Mouse (Mus musculus) left cerebral cortex, postnatal 10 days (tissue): Measurements from ENCODE around the gene Spata13. TPM values are rescaled to one million over a fixed set of nuclear protein-coding genes. Genes with fewer than 3 reads are reported as not detected.

Experiments
- DNase-seq, 2 experiments: peaks; one replicate each; pipeline ENCODE4 v3.0.0; 2021 to 2022; ENCODE audit warnings: low spot score in 2 of 2, mixed read lengths in 1 of 2; ENCODE audit errors: extremely low spot score in 1 of 2
- intact Hi-C: fragments of 180-260 bp; cut with DNase I; formaldehyde crosslinking; loops from one replicate; pipeline ENCODE4 v1.15.1; 2025
- total RNA-seq, 2 experiments: library from RNA; stranded (reverse); gene quantifications; 2 replicates each; pipeline ENCODE4 v1.2.3; 2021

The Spata13 gene
- total RNA-seq, 2 experiments from 2014 or later, result 15.8 to 18.9 TPM

DNA sequence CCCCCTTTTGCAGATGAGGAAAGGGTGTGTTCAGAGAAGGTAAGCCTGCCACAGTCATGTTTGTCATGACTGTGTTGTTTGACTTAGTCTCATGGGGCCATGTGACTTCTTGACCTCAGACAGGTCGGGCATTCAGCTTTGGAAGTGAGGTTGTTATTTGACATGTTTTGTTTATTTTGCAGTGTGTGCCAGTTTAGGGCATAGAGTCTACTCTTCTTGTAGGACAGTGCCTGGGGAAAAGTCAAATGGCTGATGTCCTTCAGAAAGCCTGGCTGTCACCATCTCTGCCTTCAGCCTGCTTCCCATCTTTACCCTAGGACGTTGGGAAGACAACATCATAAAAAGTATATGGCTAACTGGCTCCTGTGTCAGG lies 2.8 kb downstream of the Spata13 start:
- no peak for DNase-seq
- intact Hi-C loops, result loop anchor here (5.0 kb wide), 1 partner anchor 46 kb away; no protein-coding TSS in a partner anchor

DNA sequence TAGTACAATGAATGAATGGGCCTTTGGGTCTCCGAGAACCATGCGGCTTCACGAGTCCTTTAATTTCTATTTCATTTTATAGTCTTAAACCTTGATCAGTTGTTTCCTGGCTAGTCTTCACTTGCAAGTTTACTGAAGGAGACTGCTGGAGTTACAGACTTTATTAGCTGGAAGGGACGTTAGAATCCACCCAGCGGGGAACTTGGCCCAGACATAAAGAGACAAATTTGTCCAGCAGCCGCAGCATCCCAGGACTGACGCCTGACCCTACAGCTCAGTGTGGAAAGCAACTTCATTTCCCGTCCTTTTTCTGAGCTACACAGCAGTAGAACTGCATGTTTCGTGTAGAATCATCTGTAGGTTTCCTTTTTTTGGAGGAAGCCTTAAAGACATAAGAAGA lies 3.2 kb downstream of the Spata13 start:
- DNase-seq, result no peak
- intact Hi-C loops, result loop anchor here (5.0 kb wide), 1 partner anchor 45 kb away; no protein-coding TSS in a partner anchor

DNA sequence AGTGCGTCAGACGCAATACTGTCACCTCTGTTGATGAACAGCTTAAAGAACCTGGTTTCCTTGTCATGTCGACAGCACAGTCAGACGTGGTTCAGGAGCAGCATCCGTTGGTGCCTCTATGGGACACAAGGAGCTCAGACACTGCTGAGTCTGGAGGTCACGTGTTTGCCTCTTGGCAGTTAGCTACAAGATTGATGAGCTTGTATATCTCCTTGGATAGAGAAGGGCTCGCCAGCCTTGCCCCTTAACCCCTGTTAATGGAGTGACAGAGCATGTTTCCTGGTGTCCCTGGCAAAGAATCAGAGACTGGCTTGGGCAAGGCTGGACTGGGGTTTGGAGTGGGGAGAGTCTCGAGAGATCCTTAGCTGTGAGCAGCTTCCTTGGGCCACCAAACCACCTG lies 4.4 kb downstream of the Spata13 start:
- no peak for DNase-seq
- intact Hi-C loops, result loop anchor here (5.0 kb wide), 1 partner anchor 44 kb away; no protein-coding TSS in a partner anchor

DNA sequence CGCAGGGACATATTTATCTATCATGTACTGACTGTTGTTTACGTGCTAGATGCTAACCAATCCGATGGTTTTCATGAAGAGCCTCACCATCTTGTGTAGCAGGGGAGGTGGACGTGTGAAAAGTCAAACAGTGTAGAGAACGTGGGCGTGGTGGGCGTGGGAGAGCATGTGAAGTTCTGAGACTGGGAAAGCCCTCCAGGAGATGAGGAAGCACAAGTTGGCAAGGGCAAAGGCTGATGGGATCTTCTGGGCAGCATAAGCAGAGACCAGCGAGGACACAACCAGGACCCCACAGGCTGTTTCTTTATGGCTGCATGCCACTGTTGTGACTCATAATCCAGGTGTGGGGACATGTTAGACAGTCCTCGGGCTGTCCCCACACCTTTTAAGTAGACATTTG lies 5.4 kb downstream of the Spata13 start:
- DNase-seq, result no peak
- intact Hi-C loops, result loop anchor here (5.0 kb wide), 1 partner anchor 43 kb away; no protein-coding TSS in a partner anchor

DNA sequence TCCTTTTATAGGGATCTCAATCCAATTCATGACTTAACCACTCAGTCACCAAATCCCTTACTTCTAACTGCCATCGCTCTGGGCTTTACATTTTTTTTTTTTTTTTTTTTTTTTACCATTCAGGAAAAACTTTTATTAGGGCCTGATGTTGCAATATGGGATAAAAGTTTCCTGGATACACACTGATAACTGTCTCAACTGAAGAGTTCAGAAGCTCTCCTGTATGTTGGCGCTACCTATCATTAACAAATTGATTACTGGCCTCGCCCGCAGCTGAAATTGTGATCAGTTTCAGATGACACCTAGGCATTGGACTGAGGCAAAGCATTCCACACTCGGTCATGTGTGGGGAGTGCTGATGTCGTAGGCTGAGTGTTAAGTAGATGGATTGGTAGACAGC lies 7.3 kb downstream of the Spata13 start:
- intact Hi-C loops, result no loop called here
- DNase-seq, result no peak

DNA sequence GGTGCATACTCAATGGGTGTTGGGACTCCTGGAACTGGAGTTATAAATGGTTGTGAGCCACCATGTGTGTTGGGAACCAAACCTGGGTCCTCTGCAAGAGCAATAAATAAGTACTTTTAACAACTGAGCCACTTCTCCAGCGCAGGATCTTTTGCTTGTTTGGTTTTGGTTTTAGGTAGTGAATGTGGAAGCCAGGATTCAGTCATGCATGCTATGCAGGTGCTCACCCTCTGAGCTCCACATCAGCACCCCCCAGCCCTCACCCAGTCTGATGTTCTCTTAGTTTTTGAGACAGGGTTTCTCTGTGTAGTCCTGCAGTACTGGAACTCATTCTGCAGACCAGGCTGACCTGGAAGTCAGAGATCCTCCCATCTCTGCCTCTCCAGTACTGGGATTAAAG lies 8.3 kb downstream of the Spata13 start:
- no peak for DNase-seq
- intact Hi-C loops, result no loop called here

DNA sequence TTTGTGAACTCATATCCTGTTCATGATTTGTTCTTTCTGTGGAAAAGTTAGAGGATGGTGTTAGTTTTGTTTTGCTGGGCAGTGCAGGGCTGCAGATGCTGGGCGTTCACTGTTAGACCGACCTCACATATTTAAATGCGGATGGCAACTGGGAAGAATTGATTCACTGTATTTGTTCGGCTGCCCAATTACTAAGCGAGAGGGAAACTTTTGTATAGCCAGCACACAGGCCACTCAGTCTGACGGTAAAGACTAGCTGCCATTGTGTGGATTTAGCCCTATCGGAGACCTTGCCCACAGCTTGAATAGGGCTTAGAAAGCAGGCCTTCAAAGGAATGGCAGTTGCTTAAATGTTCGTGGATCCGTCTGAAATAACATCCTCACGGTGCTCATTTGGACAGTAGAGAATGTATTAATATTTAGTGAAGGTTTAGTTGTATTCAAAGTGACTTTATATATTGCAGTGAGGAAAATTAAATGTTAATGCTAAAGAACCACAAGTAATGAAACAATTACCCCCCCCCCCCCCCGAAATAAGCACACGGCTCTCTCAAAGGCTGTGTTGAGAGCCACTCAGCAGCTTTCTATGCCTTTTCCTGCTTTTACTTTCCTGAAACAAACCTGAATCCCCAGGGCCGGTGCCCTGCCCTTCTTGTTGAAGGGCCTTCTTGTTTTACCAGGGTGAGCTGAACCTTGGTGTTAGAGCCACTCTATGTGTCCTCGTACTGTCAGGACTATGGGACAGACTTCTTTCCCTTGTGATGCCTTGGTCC lies 9.5 kb downstream of the Spata13 start:
- DNase-seq, result no peak
- intact Hi-C loops, result no loop called here

DNA sequence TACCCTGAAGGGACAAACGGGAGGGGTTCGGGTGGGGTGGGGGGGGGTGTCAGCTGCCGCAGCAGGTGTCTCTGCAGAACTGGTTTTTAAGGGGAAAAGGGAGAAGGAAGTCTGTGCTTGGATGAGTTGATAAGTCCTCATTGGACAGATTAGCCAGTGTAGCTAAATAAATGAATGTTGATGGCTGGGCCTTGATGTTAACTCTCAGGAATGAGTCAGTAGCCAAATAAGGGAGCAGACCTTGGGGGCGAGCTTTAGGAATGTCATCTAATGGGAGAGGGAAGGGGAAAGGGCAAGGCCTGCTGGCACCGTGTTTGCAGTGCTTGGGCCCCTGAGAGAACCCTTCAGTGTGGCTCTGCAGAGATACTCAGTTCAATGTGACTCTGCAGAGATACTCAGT lies 12.6 kb downstream of the Spata13 start:
- no peak for DNase-seq

DNA sequence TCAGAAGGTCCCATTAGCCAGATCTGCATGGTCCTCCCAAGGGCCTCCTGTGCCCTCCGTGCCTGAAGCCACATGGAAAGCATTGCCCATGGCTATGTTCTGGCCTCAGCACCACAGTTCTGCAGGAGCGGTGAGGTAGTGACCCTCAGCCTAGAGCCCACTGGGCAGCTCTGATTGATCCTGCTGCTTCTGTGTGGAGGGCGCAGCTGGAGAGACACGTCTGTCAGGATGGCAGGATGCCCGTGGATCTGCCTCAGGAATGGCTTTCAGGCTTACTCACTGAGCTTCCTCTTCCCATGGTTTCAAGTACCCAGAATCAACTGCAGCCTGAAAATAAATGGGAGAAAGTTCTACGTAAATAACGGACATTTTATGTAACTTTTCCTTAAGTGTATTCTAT lies 14.1 kb downstream of the Spata13 start:
- intact Hi-C loops, result no loop called here
- DNase-seq, result no peak

More for the DNA sequence above, 12.6 kb downstream of the Spata13 start:
- intact Hi-C loops, result no loop called here

DNA sequence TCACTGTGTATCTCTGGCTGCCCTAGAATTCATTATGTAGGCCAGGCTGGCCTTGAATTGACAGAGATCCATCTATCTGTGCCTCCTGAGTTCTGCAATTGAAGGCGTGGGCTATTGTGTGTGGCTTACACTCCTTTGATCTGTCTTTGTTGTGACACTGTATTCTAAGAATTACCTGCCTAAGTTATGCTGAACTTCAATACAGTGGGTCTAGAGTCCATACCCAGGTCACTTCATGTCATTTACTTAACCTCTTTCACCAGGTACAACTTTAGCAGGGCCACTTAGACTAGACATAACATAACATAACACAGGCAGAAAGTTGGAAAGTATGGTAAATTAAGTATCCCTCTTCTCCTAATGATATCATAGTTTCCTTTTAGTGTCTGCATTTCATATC lies 15.2 kb downstream of the Spata13 start:
- intact Hi-C loops, result no loop called here
- no peak for DNase-seq

DNA sequence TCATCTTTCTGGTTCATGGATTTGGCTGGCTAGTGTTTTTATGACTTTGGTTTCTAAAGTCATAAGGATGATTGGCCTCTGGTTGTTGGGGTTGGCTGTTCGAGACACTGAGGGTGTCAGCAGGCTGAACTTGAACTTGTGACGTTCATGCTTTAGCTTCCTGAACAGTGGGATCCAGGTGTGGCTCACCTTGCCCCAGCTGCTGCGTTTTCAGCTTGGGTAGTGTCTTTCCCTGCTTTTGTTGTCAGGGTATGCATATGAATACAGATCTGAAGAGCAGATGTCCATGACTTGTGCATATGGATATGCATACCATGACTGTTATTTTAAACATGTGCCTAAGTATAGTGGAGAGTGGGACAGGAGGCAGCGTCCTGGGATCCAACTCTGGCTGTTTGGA lies 19.4 kb downstream of the Spata13 start:
- no peak for DNase-seq
- intact Hi-C loops, result no loop called here

DNA sequence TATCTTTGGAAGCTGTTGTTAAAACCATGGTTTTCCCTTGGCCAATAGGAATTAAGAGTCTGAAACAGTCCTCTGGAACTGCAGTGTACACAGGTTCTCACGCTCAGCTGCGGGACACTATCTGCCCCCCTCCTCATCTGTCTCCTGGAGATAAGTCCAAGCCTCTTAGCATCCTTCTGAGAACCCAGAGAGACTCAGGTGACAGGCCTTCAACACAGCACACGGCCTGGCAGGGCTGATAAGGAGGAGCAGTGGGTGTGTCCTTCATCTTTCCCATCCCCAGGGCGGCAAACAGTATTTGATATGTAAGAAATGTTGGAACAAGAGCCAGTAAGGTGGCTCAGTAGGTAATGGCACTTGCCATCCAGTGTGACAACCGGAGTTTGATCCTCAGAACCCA lies 20.2 kb downstream of the Spata13 start:
- intact Hi-C loops, result no loop called here
- DNase-seq, result no peak

DNA sequence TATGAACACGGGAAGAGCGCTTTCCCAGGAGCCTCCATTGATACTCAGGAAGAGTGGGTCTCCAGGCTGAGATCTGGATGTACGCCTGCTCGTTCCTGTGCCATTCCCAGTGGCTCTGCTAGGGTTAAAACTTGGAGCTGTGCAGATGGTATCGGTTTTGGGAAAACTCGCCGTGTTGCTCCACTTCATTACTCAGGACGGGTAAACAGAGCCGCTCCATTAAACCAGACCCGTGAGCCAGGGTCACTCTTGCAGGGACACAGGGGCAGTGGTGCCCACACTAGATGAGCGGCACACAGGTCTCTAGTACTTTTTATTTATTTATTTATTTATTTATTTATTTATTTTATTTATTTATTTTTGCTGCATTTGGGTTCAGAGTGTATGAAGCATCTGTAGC lies 20.9 kb downstream of the Spata13 start:
- intact Hi-C loops, result no loop called here
- no peak for DNase-seq

DNA sequence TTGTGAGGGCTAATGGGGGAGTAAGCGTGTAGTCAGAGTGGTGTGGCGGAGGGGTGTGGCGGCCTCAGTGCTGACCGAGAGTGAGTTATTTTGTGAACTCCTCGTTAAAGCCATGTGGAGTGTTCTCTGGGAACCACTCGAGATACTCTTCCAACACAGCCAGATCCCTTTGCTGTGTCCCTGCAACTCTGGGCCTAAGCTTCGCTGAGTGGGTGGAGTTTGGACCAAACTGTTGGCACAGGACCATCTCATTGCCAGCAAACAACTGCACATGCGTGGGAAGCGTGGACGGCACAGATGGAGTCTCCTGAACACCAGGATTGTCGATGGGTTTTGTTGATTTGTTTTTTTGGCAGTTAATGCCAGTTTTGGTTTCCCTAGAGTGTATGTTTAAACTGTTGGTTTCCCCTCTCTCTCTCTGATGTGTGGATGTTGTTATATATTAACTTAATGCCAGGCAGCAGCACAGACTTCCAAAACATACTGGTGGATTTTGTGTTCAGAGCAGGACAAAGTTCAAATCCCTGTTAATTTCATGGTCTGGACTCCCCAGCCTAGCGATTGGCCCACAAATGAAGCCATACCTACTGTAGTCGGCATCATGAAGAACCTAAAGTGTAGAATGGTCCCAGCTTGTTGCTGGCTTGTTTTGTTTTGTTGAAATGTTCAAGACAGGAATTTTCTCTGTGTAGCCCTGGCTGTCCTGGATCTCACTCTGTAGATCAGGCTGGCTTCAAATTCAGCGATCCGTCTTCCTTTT lies 22.3 kb downstream of the Spata13 start:
- intact Hi-C loops, result no loop called here
- peak; percentile 58 to 75 for DNase-seq

DNA sequence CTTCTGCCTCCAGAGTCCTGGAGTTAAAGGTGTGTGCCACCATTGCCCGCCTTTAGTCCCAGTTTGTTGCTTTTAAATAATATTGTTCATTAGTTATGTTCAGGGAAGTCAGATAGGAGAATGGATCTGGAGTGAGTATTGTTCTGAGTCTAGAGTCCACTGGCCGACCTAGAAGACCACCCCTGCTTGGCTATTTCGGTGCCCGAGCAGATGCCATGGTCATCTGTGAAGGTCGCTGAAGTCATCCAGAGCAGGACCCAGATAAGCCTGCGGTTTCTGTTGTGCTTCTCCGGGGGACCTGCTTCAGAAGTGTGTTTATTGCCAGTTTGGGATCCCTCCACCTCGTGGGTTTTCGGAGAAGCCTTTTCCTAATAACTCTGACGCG lies 22.9 kb downstream of the Spata13 start:
- intact Hi-C loops, result no loop called here

DNA sequence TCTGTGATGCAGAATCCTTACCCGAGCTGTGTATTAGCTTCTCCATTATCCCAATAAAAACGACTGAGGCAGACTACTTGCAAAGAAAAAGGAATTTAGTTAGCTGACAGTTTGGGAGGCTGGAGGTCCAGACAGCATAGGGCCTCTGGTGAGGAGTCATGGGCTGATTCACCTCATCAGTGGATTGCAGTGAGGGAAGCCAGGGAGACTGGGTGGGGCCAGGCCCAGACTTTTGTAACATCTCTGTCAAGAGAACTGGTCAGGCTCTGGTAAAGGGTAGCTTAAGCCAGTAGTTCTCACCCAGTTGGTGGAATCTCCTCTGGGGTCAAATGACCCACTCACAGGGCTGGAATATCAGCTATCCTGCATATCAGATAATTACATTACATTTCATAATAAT lies 24.1 kb downstream of the Spata13 start:
- intact Hi-C loops, result no loop called here
- DNase-seq, result peak in 1 of 2 experiments; percentile 8

More for the DNA sequence above, 22.9 kb downstream of the Spata13 start:
- DNase-seq, result no peak

DNA sequence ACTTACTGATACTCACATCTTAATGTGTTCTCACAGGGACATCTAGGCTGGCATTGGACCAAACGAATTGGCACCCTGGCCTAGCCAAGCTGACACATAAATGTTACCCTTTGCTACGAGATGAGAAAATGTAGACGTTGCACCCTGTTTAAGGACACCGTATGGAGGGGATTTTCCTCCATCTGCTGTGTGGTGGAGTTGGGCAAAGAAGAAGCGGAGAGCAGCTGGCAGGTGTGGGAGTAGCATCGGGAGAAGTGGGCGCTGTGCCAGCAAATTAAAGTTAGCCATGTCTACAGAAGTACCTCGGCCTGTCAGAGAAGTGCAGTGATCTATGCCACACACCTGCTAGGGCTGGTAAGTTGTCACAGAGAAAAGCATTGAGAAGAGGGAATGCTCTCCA lies 25.7 kb downstream of the Spata13 start:
- intact Hi-C loops, result no loop called here
- DNase-seq, result peak; percentile 79 to 81

DNA sequence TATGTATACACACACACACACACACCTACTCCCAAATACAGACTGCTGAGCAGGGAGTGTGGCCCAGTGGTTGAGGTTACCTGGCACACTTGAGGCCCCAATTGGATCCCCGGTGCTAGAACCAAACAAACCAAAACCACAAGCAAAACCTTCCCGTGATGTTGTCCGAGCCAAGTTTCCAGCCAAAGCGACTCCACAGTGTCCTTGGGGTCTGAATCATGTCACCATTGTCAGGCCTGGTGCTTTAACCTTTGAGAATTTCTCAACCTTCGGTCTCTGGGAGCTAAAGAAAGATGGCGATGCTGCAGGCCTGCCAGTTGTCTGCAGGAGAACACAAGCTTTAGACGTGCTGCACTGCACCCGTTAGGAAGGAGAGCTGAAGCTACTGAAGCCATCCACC lies 26.8 kb downstream of the Spata13 start:
- intact Hi-C loops, result no loop called here
- DNase-seq, result peak in 1 of 2 experiments; percentile 10

DNA sequence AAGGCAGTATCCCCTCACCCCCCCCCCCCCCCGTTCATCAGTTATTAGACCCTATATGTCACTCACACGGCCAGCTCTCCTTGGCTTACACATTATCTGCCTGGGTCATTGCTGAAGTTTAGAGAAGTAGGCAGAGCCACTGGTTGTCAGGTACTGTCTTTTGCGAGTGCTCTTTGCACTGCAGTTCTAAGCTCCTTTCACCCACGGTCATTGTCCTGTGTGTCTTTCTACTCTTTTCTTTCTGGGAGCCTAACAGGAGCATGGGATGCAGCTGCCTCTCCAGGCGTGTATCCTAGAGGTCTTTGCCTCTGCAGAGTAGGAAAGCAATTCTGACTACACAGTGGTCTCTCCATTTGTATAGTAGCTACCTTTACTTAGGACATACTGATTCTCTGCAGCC lies 27.5 kb downstream of the Spata13 start:
- DNase-seq, result no peak
- intact Hi-C loops, result no loop called here

DNA sequence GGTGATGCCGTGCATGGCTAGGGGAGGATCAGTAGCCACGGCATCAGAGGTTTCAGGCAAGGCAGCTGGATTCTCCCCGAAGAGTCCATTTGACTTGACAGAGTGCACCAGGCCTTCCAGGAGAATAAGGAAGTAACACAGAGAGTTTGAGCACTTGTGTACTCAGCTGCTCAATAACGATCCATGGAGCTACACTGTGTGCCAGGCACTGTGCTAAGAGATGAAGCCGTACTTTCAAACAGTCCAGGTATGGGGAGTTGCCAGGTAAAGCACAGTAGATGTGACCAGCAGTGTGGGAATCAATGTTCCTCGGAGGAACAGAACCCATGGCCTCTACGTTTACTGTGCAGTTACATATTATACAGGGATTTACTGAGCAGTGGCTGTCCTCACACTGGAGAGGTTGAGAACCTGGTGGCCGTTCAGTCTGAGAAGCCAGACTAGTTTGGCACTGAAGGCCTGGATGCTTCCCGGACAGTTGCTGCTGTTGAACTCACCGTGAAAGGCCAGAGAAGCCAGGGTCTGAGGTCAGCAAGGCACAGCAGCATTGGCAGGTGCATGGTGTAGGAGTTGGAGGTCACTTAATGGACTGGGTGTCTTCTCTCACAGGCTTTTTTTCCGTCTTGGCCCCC lies 29.6 kb downstream of the Spata13 start:
- peak in 1 of 2 experiments; percentile 7 for DNase-seq
- intact Hi-C loops, result no loop called here
